Mouse (Mus musculus): Measurements from ENCODE around the gene Palm.

GRCm38 (mm10) chr10:79852827-79853226 is 59.5 kb downstream of the Palm start:
- TF ChIP-seq EP300 (IDR thresholded peaks at IDR 0.05; ENCODE audit: low read depth), result no peak
- no peak for TF ChIP-seq CTCF (IDR thresholded peaks at IDR 0.05; ENCODE audit: low read depth)
